Mouse (Mus musculus): Measurements from ENCODE around the gene Igsf9. TPM values are rescaled to one million over a fixed set of nuclear protein-coding genes. Genes with fewer than 3 reads are reported as not detected.

The Igsf9 gene
- polyA plus RNA-seq, 2 experiments = 29.6 to 62.0 TPM

GRCm38 (mm10) chr1:172450848-172451470 lies 30.6 kb upstream of the Igsf9 start:
- no peaks in the 10 kb centered on the region for H3K9me3 ChIP-seq (ENCODE audit: control insufficient read depth, low read length)
- 30% methylated on average over 17 of the region's 17 CpGs for WGBS
- no peak for TF ChIP-seq POLR2A (IDR thresholded peaks at IDR 0.05; ENCODE audit: borderline replicate concordance, extremely low read depth, insufficient read depth, insufficient read length)
- H3K4me3 ChIP-seq (replicated peaks; ENCODE audit: low read length) = no peak overlapping the region
- H3K4me2 ChIP-seq (replicated peaks; ENCODE audit: low read depth, low read length, severe bottlenecking) = no peak overlapping the region
- no peaks in the 10 kb centered on the region for H3K27me3 ChIP-seq (ENCODE audit: control insufficient read depth, insufficient read depth, low read length)
- H3K4me1 ChIP-seq (ENCODE audit: control insufficient read depth, insufficient read depth, low read length) = no peaks in the 10 kb centered on the region; the same call in 1 of the 2 replicates
- H3K36me3 ChIP-seq (ENCODE audit: control insufficient read depth, insufficient read depth, low read length) = no peaks in the 10 kb centered on the region
- H3K9ac ChIP-seq (ENCODE audit: low read depth, low read length, severe bottlenecking) = no peak overlapping the region
- DNase-seq (ENCODE audit: low spot score) (no peak), ATAC-seq (ENCODE audit: low FRiP score, low read depth) (no peak)
- H3K27ac ChIP-seq (replicated peaks; ENCODE audit: low read depth, low read length) = no peak overlapping the region

- no peak for TF ChIP-seq POLR2A (IDR thresholded peaks at IDR 0.05; ENCODE audit: borderline replicate concordance, extremely low read depth, insufficient read depth, insufficient read length)
- DNase-seq (ENCODE audit: low spot score) = no peak
- no peak overlapping the region for H3K9ac ChIP-seq (ENCODE audit: low read depth, low read length, severe bottlenecking)
- no peak overlapping the region for H3K27ac ChIP-seq (replicated peaks; ENCODE audit: low read depth, low read length)
- no peak overlapping the region for H3K4me3 ChIP-seq (replicated peaks; ENCODE audit: low read length)
- H3K4me1 ChIP-seq (ENCODE audit: control insufficient read depth, insufficient read depth, low read length) = no peaks in the 10 kb centered on the region; the same call in 1 of the 2 replicates
- no peaks in the 10 kb centered on the region for H3K9me3 ChIP-seq (ENCODE audit: control insufficient read depth, low read length)
- ATAC-seq (ENCODE audit: low FRiP score, low read depth) = no peak
- H3K4me2 ChIP-seq (replicated peaks; ENCODE audit: low read depth, low read length, severe bottlenecking) = no peak overlapping the region
- H3K27me3 ChIP-seq (ENCODE audit: control insufficient read depth, insufficient read depth, low read length) = no peaks in the 10 kb centered on the region
- 78% methylated on average over 2 of the region's 2 CpGs for WGBS
- no peaks in the 10 kb centered on the region for H3K36me3 ChIP-seq (ENCODE audit: control insufficient read depth, insufficient read depth, low read length)
Observed at GRCm38 (mm10) chr1:172452911-172453310, 28.7 kb upstream of the Igsf9 start.

- H3K36me3 ChIP-seq (ENCODE audit: control insufficient read depth, insufficient read depth, low read length) = no peaks in the 10 kb centered on the region
- no peaks in the 10 kb centered on the region; the same call in 1 of the 2 replicates for H3K4me1 ChIP-seq (ENCODE audit: control insufficient read depth, insufficient read depth, low read length)
- H3K27ac ChIP-seq (replicated peaks; ENCODE audit: low read depth, low read length) = no peak overlapping the region
- H3K4me3 ChIP-seq (replicated peaks; ENCODE audit: low read length) = no peak overlapping the region
- no peaks in the 10 kb centered on the region for H3K27me3 ChIP-seq (ENCODE audit: control insufficient read depth, insufficient read depth, low read length)
- H3K4me2 ChIP-seq (replicated peaks; ENCODE audit: low read depth, low read length, severe bottlenecking) = no peak overlapping the region
- no peaks in the 10 kb centered on the region for H3K9me3 ChIP-seq (ENCODE audit: control insufficient read depth, low read length)
- ATAC-seq (ENCODE audit: low FRiP score, low read depth) (no peak), DNase-seq (ENCODE audit: low spot score) (no peak)
- no peak for TF ChIP-seq POLR2A (IDR thresholded peaks at IDR 0.05; ENCODE audit: borderline replicate concordance, extremely low read depth, insufficient read depth, insufficient read length)
- 97% methylated on average over 2 of the region's 2 CpGs for WGBS
- H3K9ac ChIP-seq (ENCODE audit: low read depth, low read length, severe bottlenecking) = no peak overlapping the region
Observed at GRCm38 (mm10) chr1:172453810-172454209, 27.8 kb upstream of the Igsf9 start.

GRCm38 (mm10) chr1:172455416-172455815 lies 26.2 kb upstream of the Igsf9 start:
- TF ChIP-seq POLR2A (IDR thresholded peaks at IDR 0.05; ENCODE audit: borderline replicate concordance, extremely low read depth, insufficient read depth, insufficient read length) = no peak
- no peaks in the 10 kb centered on the region for H3K4me1 ChIP-seq (ENCODE audit: control insufficient read depth, insufficient read depth, low read length)
- no peak for ATAC-seq (ENCODE audit: low FRiP score, low read depth)
- H3K36me3 ChIP-seq (ENCODE audit: control insufficient read depth, insufficient read depth, low read length) = no peaks in the 10 kb centered on the region
- H3K4me2 ChIP-seq (replicated peaks; ENCODE audit: low read depth, low read length, severe bottlenecking) = no peak overlapping the region
- DNase-seq (ENCODE audit: low spot score) = no peak
- no peak overlapping the region for H3K4me3 ChIP-seq (replicated peaks; ENCODE audit: low read length)
- WGBS = 28% methylated on average over 4 of the region's 4 CpGs
- no peaks in the 10 kb centered on the region for H3K27me3 ChIP-seq (ENCODE audit: control insufficient read depth, insufficient read depth, low read length)
- H3K9ac ChIP-seq (ENCODE audit: low read depth, low read length, severe bottlenecking) = no peak overlapping the region
- H3K27ac ChIP-seq (replicated peaks; ENCODE audit: low read depth, low read length) = no peak overlapping the region
- H3K9me3 ChIP-seq (ENCODE audit: control insufficient read depth, low read length) = no peaks in the 10 kb centered on the region

- WGBS = 64% methylated on average over 7 of the region's 7 CpGs
- Histone ChIP-seq H3K36me3 (ENCODE audit: control insufficient read depth, insufficient read depth, low read length) (no peaks in the 10 kb centered on the region), H3K4me2 (replicated peaks; ENCODE audit: low read depth, low read length, severe bottlenecking) (no peak overlapping the region), H3K27ac (replicated peaks; ENCODE audit: low read depth, low read length) (no peak overlapping the region), H3K27me3 (ENCODE audit: control insufficient read depth, insufficient read depth, low read length) (no peaks in the 10 kb centered on the region), H3K9me3 (ENCODE audit: control insufficient read depth, low read length) (no peaks in the 10 kb centered on the region), H3K4me3 (replicated peaks; ENCODE audit: low read length) (no peak overlapping the region), H3K9ac (ENCODE audit: low read depth, low read length, severe bottlenecking) (no peak overlapping the region), H3K4me1 (ENCODE audit: control insufficient read depth, insufficient read depth, low read length) (no peaks in the 10 kb centered on the region)
- DNase-seq (ENCODE audit: low spot score) = no peak
- TF ChIP-seq POLR2A (IDR thresholded peaks at IDR 0.05; ENCODE audit: borderline replicate concordance, extremely low read depth, insufficient read depth, insufficient read length) = no peak
- ATAC-seq (ENCODE audit: low FRiP score, low read depth) = no peak
Observed at GRCm38 (mm10) chr1:172456001-172456677, 25.4 kb upstream of the Igsf9 start.
